Mouse (Mus musculus): ENCODE data around the gene Mvb12a.
A peak's percentile ranks its signal among the peaks of the same experiment; 100 is the strongest.

GRCm38 (mm10) chr8:71561401-71561800 lies 18.7 kb downstream of the Mvb12a start:
- TF ChIP-seq CTCF (IDR thresholded peaks at IDR 0.05; ENCODE audit: borderline replicate concordance, control insufficient read depth, extremely low read depth, insufficient read depth, low read length, poor library complexity) = peak; percentile 94; the same call in 1 of the 2 replicates
- TF ChIP-seq POLR2A (IDR thresholded peaks at IDR 0.05; ENCODE audit: control insufficient read depth, extremely low read depth, insufficient read depth, low read length, poor library complexity) = 0 out of 2 replicates have a peak, but pooled peaks have one; percentile 21

Measured in thymus, adult 2 months (tissue).